Mouse (Mus musculus) embryo, embryonic 9.5 days (tissue): ENCODE results near the gene Camk1d.
A peak's percentile ranks its signal among the peaks of the same experiment; 100 is the strongest.

Source experiments
- DNase-seq: peaks from one replicate; pipeline ENCODE4 v3.0.0-alpha.2; 2017; ENCODE audit errors: extremely low spot score

Gene Camk1d

DNA sequence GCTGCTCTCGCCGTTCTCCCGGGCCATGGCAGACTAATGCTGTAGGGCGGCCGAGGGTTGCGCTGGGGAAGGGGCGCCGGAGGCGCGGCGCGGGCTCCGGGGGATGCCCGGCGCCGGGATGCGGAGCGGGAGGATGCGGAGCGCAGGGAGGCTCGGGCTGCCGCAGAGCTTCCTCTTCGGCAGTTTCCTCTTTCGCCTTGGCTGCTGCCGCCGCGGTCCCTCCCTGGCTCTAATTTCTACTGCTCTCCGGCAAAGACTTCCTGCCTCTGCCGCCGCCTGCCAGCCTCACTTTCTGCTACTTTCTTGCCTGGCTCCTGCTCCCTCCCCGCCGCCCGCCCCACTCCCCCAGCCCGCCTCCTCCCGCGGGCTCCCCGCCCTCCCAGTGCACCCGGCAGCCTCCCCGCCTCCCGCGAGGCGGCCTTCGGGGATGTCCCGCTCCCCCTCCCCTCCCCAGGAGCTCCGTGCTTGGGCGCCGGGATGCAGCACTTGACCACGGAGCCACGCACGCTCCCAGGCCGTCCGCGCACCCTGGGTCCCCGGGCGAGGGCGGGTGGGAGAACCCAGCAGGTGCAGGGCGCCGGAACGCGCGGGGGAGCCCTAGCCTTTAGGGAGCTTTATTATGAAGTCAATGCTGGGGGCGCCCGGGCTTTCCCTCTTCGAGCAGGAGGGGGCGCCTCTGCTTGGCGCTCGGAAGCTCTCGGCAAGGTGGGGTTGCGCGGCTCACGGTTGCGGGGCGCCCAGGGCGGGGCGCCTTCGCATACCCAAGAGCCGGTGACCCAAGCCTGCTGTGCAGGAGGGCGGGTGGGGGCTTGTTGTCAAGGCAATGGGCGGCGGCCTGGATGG is at the start of gene Camk1d:
Camk1d (minus strand) TSS at position 305 of the 843 bp plus-strand sequence.
- DNase-seq: peak; percentile 81

DNA sequence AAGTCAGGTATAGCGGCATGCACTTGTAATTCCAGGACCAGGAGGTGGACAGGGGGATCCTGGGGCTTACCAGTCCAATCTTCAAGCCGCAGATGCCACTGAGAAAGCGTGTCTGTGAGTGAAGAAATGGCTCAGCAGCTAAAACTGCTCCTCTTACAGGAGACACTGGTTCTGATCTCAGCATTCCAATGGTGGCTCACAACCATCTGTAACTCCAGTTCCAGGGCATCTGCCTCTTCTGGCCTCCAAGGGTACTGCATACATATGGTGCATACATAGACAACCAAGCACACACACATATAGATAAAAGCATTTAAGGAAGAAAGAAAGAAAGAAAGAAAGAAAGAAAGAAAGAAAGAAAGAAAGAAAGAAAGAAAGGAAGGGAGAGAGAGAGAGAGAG is 47.7 kb upstream of the Camk1d start:
- DNase-seq: no peak

GRCm38 (mm10) chr2:5760479-5761008 is 46.2 kb upstream of the Camk1d start:
- no peak for DNase-seq

DNA sequence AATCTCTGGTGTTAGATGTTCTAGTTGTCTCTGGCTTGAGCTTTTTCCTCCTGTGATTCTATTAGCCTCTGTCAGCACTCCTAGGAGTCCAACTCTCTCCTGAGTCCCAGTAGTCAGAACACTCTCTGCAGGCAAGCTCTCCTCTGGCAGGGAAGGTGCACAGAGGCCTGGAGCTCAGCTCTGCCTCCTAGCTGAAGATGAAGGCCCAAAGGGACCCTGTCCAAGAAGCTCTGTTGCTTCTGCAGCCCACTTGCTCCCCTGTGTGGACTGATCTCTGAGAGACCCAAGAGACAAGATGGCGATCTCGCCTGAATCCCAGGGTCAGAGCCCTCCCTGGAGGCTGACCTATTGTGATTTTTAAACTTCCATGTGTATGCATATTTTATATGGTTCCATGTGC is 44.3 kb upstream of the Camk1d start:
- no peak for DNase-seq

DNA sequence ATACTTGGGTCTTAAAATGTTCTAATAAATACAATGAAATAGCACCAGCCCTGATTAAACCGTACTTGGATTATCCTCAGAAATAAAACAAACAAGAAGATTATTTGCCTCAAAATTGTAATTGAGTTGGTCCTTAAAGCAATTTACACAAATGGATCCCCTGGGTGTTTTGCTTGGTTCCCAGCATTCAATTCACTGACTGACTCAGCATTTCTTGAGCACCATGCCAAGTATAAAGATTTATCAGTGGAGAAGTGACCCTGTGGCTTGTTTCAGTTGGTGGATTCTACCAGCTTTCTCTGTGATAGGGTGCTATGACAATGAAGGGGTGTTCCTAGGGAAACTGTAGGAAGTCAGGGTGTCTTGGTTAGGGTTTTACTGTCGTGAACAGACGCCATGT is 36.6 kb upstream of the Camk1d start:
- no peak for DNase-seq

GRCm38 (mm10) chr2:5749210-5749609 is 34.9 kb upstream of the Camk1d start:
- DNase-seq: no peak

GRCm38 (mm10) chr2:5747545-5748043 is 33.3 kb upstream of the Camk1d start:
- DNase-seq: no peak

DNA sequence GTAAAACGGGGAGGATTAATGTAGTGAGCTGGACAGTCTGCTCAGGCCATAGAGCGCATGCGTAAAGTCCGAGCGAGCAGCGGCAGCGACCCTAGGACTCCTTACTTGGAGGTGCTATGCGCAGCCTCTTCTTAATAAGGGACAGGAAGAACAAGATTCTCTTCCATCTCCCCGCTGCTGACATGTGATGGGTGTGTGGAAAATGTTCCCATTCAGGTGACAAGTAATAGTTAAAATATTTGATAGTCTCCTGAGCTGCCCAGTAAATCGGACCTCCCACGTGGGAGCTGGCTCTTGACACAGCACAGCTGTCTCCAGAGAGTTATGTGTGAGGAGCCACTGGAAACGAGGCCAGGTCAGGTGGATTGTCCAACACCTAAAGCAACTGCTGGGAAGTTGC is 32.2 kb upstream of the Camk1d start:
- DNase-seq: no peak

DNA sequence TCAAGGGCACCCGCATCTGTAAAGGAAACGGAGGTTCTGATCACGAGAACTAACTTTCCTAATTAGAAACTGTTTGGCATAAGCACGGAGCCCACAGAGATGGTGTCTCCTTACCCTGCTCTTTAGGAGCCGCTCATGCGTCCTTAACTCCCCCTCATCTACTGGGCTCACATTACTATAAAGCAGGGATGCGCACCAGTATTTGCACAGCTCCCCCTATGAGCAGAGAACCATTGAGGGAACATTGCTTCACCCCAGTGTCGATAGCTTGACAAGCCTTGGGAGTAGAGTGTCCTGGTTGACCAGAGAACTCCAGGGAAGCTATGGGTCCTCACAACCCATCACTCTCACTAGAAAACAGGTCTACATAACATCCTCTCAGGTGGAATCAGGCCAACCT is 29.6 kb upstream of the Camk1d start:
- no peak for DNase-seq

- no peak for DNase-seq
These were observed 26.6 kb upstream of the Camk1d start for GRCm38 (mm10) chr2:5740913-5741312.

DNA sequence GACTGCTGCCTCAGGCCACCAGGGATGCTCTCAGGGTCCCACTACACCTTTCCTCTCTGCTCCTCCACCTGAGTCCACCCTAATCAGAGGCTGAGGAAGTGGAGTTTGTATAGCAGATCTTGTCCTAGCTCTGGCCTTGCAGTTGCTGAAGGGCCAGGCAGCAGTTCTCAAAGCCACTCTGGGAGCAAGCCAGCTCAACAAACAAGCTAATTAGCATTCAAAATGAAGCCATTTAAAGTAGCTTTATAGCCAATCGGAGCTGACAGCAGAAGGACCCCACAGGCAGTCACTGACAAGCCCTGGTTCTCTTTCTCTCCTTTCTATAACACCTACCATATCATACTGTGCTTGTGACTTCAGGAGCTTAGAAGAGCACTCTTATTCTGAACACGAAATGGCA is 21.6 kb upstream of the Camk1d start:
- no peak for DNase-seq

DNA sequence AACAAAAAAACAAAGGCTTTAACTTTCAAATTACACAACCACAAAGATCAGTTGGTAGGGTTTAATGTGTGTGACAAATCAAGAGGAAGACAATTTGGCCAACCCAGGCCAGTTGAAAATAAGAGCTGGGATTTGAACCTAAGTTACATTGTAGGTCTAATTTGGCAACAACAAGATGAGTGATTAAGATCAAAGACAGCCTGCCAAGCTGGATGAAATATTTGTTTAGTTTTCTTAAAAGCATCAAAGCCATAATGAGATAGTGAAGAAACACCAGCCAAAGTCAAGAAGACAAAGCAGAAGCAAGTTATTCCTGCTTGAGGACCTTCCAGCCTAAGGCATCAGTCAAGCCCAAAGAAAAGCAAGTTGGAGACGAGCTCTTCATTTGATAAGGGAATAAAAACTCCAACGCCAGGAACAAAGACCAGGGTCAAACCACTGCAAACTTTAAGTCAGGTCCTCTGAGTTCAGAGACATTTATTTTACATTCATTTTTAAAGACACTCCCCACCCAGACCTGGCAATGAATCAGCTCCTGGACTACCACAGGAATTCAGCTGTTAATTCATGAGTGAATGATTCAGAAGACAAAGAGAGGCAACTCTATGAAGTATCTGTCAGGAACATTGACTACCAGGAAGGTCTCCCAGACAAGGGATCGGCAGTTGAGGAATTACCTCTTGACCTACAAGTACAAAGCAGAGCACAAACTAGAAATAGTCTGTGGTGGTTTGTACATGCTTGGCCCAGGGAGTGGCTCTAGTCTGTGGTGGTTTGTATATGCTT is 19.2 kb upstream of the Camk1d start:
- DNase-seq: no peak

- DNase-seq: no peak
These were observed 17.7 kb upstream of the Camk1d start for GRCm38 (mm10) chr2:5732047-5732446.

GRCm38 (mm10) chr2:5730364-5730792 is 16.1 kb upstream of the Camk1d start:
- DNase-seq: no peak

DNA sequence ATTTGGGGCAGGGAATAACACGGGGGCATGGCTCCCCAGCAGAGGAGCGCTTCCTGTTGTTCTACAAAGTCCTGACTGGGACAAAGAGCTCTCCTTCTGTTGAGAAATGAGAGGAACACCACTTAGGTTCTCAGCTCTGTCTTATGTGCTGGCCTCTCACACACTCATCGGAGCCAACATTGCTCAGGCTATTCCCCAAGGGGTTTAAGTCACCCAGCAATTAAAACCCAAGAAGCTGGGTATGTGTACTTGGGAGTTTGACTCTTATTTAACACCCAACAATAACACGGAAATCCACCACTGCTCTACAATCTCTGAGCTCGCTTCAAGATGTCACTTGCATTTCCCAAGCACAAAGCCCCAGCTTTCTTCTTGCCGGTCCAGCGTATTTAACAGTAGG is 15.6 kb upstream of the Camk1d start:
- no peak for DNase-seq

DNA sequence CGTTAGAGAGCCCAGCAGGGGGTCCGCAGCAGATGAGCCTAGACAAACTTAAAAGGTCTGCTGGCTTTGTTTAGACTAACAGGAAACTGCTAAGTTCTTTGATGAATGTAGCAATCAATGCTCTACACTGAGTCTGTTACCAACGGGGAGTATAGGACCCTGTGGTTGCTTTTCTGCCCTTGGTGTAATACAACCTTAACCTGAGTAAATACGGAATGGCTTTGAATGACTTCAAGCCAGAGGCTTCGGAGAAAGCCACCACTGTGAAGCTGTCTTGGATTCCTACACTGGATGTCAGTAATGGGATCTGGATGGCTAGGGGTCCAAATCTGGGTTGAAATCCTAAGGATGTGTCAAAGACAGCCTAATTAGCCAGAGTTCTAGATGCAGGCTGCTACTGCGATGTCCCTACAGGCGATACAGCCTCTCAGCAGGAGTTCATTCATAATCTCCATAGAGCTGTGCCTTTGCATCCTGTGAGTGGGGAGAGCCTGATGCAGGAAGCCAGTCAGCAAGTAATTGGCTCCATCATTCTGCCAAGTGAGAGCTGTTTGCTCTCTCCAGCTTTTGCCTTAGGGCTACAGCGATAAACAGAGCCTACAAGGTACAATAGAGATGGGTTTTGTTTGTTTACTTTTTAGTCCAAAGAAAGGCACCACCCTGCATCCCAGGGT is 10.8 kb upstream of the Camk1d start:
- peak; percentile 23 for DNase-seq

GRCm38 (mm10) chr2:5717675-5718074 is 3.4 kb upstream of the Camk1d start:
- no peak for DNase-seq

DNA sequence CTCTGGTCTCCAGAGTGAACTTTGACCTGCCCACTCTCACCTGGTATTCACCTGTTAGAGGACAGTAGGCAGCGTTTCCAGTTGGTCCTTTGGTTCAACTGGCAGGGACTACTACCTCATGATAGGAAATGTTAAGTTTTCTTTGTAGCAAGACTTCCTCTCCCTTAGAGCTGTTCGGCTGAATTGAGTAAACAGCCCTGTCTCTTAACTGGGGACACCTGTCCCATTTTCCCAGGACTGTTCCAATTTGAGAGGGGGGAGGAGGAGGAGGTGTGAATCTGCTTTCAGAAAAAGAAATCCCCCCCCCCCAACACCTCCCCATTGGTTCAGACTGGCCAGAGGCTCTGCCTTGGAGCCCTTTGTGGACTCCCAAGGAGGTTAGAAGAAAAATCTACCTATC is 1.2 kb upstream of the Camk1d start:
- DNase-seq: no peak

DNA sequence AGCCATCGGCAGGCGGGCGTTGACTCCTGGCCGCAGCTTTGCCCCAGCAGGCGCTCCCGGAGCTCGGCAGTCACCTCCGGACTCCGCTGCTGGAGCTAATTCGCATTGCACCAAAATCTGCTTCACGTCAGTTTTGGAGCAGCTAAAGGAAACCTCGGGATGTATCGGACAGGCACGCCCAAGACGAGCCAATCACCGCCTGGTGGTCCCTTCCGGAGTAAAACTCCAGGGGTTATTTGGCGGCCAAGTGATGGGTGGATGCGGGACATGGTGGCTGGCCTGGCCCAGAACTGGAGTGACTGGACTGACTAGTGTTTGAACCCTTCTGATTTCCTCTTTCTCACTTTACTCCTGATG is 717 bp upstream of the Camk1d start:
- no peak for DNase-seq

GRCm38 (mm10) chr2:5713325-5714210 is 747 bp downstream of the Camk1d start:
- DNase-seq: peak; percentile 44

- no peak for DNase-seq
These were observed 2.1 kb downstream of the Camk1d start for GRCm38 (mm10) chr2:5712255-5712654.
